Mouse (Mus musculus): ENCODE results near the gene Blmh. TPM values are rescaled to one million over a fixed set of nuclear protein-coding genes. Genes with fewer than 3 reads are reported as not detected.
A peak's percentile ranks its signal among the peaks of the same experiment; 100 is the strongest.

The Blmh gene
- polyA plus RNA-seq, 1 experiment = 58.3 TPM

GRCm38 (mm10) chr11:76992886-76993285 lies 68.3 kb downstream of the Blmh start:
- peaks cover 14% of the 10 kb centered on the region for H3K27me3 ChIP-seq (ENCODE audit: control insufficient read depth, insufficient read depth, insufficient read length)
- no peak overlapping the region for H3ac ChIP-seq (ENCODE audit: control insufficient read depth, insufficient read length)
- no peak for TF ChIP-seq MYOD1 (IDR thresholded peaks at IDR 0.05; ENCODE audit: control insufficient read depth in 1 of 3, insufficient read length in 2 of 3, low read depth in 2 of 3)
- H3K4me2 ChIP-seq (ENCODE audit: low read depth) = peak overlapping the region; percentile 36
- H3K79me2 ChIP-seq (ENCODE audit: control insufficient read depth, insufficient read depth) = no peaks in the 10 kb centered on the region
- no peaks in the 10 kb centered on the region for H3K36me3 ChIP-seq (ENCODE audit: control insufficient read depth, insufficient read depth)
- no peak overlapping the region for H3K4me3 ChIP-seq

DNA sequence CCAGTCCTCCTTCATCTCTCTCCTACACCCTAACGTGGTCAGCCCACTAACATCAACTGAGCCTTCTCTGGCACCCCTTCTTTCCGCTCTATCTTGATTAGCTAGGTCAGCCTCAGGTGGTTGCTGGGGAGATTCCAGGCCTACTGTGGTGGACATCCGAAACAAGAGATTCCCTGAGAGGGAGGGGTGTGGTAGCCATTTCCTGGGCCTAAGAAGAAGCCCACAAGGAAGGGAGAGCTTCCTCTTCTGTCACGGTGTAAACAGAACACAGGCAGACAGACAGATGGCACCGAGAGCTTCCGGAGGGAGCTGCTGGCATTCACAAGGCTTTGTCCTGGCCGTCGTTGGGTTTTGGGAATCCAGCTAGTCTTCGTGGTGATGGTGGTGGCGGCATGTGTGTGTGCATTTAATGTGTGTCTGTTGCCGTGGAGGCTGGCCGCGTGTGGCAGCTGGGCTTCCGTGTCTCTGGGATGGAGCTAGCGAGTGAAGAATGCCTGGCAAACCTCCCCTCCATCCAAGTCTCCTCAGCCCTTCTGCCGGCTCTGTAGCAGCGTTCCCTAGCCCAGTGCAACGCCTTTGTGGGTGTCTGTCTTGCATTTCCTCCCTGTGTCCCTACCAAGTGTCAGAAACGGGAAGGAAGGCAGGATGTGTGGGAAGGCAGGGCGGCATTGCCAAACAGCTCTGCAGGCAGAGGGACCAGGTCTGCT lies 71.5 kb downstream of the Blmh start:
- H3K36me3 ChIP-seq (ENCODE audit: control insufficient read depth, insufficient read depth) = no peaks in the 10 kb centered on the region
- H3K27me3 ChIP-seq (ENCODE audit: control insufficient read depth, insufficient read depth, insufficient read length) = peaks cover 22% of the 10 kb centered on the region
- H3K4me3 ChIP-seq = no peak overlapping the region
- no peaks in the 10 kb centered on the region for H3K79me2 ChIP-seq (ENCODE audit: control insufficient read depth, insufficient read depth)
- TF ChIP-seq TCF12 (IDR thresholded peaks at IDR 0.05; ENCODE audit: insufficient read depth, poor library complexity, severe bottlenecking) (no peak), CEBPB (IDR thresholded peaks at IDR 0.05; ENCODE audit: insufficient read depth, poor library complexity, severe bottlenecking) (no peak), MAX (IDR thresholded peaks at IDR 0.05; ENCODE audit: low read depth) (no peak), MYOD1 (IDR thresholded peaks at IDR 0.05; ENCODE audit: control insufficient read depth in 1 of 3, insufficient read length in 2 of 3, low read depth in 2 of 3) (no peak)
- no peak overlapping the region for H3ac ChIP-seq (ENCODE audit: control insufficient read depth, insufficient read length)
- no peak overlapping the region for H3K4me2 ChIP-seq (ENCODE audit: low read depth)

GRCm38 (mm10) chr11:76997305-76997704 lies 72.7 kb downstream of the Blmh start:
- Histone ChIP-seq H3K36me3 (ENCODE audit: control insufficient read depth, insufficient read depth) (no peaks in the 10 kb centered on the region), H3K27me3 (ENCODE audit: control insufficient read depth, insufficient read depth, insufficient read length) (peaks cover 22% of the 10 kb centered on the region), H3K4me2 (ENCODE audit: low read depth) (peak overlapping the region; percentile 79), H3K4me3 (peak overlapping the region; percentile 18), H3K79me2 (ENCODE audit: control insufficient read depth, insufficient read depth) (no peaks in the 10 kb centered on the region), H3ac (ENCODE audit: control insufficient read depth, insufficient read length) (no peak overlapping the region)
- TF ChIP-seq E2F4 (IDR thresholded peaks at IDR 0.05; ENCODE audit: insufficient read depth) = no peak
- TF ChIP-seq MAX (IDR thresholded peaks at IDR 0.05; ENCODE audit: low read depth) = no peak
- no peak for TF ChIP-seq USF1 (IDR thresholded peaks at IDR 0.05; ENCODE audit: low read depth)
- TF ChIP-seq MYOG (IDR thresholded peaks at IDR 0.05; ENCODE audit: control insufficient read depth in 1 of 3, insufficient read depth in 1 of 3, insufficient read length in 2 of 3, low read depth in 2 of 3) = no peak
- TF ChIP-seq MYOD1 (IDR thresholded peaks at IDR 0.05; ENCODE audit: control insufficient read depth in 1 of 3, insufficient read length in 2 of 3, low read depth in 2 of 3) = no peak
- no peak for TF ChIP-seq TCF12 (IDR thresholded peaks at IDR 0.05; ENCODE audit: insufficient read depth, poor library complexity, severe bottlenecking)
- no peak for TF ChIP-seq REST (IDR thresholded peaks at IDR 0.05; ENCODE audit: insufficient read depth, insufficient read length)
- TF ChIP-seq POLR2AphosphoS2 (IDR thresholded peaks at IDR 0.05; ENCODE audit: insufficient read length, low read depth) = no peak
- no peak for TF ChIP-seq POLR2A (IDR thresholded peaks at IDR 0.05; ENCODE audit: insufficient read length, low read depth)

DNA sequence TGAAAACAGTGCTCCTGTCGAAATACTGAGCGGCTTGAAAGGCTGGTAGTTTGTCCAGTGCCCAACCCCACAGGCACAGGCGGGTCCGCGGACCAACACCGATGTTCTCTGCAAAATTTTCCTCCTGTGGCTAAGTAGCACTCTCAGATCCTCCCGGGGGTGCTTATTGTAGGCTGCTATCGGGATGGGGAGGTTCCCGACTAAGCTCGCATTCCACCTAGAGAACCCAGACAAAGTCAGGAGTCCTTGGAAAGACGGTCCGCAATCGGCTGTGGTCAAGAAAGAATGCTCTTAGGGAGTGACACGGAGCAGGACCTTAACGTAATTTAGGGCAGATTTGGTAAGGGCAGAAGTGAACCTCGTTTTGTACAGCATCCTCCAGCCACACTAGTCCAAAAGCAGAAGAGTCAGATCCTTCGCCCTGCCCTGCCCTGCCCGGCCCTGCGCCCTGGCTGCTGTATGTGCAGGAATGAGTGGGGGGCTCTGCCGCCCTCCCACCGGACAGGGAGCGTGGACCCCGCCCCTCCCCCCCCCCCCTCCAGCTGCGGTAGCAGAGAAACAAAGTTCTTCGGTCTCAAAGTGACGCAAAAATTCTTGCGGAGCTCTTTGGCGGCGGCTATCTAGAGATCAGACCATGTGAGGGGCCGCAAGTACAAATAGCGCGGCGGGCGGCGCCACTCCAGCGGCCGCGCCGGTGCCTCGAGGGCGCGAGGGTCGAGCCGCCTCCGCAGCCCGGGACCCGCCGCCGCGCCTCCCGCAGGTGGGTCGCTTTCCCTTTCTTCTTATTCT lies 73.5 kb downstream of the Blmh start, which contains the start of gene Slc6a4:
Gene Slc6a4, plus strand, starts transcription at position 688 of the 789 bp plus-strand sequence.
- H3K27me3 ChIP-seq (ENCODE audit: control insufficient read depth, insufficient read depth, insufficient read length) = peaks cover 22% of the 10 kb centered on the region

DNA sequence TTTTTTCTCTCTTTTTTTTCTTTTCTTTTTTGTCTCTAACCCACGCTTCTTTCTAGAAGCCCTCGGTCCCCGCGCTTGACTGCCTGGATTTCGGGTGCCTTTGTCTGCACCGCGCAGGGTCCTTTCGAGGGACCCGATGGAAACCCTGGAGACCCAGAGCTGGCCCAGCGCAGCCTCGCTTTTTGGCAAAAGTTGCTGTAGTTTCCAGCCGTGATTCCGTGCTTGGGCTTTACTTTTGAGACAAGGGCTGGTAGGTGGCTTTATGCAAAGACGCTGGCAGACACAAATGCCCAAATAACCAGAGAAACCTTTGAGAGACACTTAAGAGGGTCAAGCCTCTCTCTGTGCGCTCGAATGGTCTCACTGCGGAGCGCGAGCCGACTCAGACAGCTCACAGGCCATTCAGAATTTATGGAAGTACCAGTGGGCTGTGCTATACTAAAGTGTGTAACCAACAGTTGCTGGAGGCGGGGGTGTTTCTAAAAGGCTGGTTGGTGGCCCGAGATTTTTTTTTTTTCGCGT lies 74.2 kb downstream of the Blmh start:
- TF ChIP-seq POLR2AphosphoS2 (IDR thresholded peaks at IDR 0.05; ENCODE audit: insufficient read length, low read depth) = no peak
- no peak for TF ChIP-seq CEBPB (IDR thresholded peaks at IDR 0.05; ENCODE audit: insufficient read depth, poor library complexity, severe bottlenecking)
- TF ChIP-seq MYOD1 (IDR thresholded peaks at IDR 0.05; ENCODE audit: control insufficient read depth in 1 of 3, insufficient read length in 2 of 3, low read depth in 2 of 3) = no peak
- TF ChIP-seq SRF (IDR thresholded peaks at IDR 0.05; ENCODE audit: control insufficient read depth, insufficient read length, low read depth) = no peak
- TF ChIP-seq MAX (IDR thresholded peaks at IDR 0.05; ENCODE audit: low read depth) = no peak
- no peak for TF ChIP-seq REST (IDR thresholded peaks at IDR 0.05; ENCODE audit: insufficient read depth, insufficient read length)
- no peak for TF ChIP-seq TCF3 (IDR thresholded peaks at IDR 0.05; ENCODE audit: insufficient read length, low read depth)
- TF ChIP-seq TCF12 (IDR thresholded peaks at IDR 0.05; ENCODE audit: insufficient read depth, poor library complexity, severe bottlenecking) = no peak
- TF ChIP-seq MYOG (IDR thresholded peaks at IDR 0.05; ENCODE audit: control insufficient read depth in 1 of 3, insufficient read depth in 1 of 3, insufficient read length in 2 of 3, low read depth in 2 of 3) = no peak
- TF ChIP-seq POLR2A (IDR thresholded peaks at IDR 0.05; ENCODE audit: insufficient read length, low read depth) = no peak
- Histone ChIP-seq H3K79me2 (ENCODE audit: control insufficient read depth, insufficient read depth) (no peaks in the 10 kb centered on the region), H3K27me3 (ENCODE audit: control insufficient read depth, insufficient read depth, insufficient read length) (peaks cover 22% of the 10 kb centered on the region), H3K4me2 (ENCODE audit: low read depth) (peak overlapping the region; percentile 79), H3K4me3 (no peak overlapping the region), H3ac (ENCODE audit: control insufficient read depth, insufficient read length) (no peak overlapping the region), H3K36me3 (ENCODE audit: control insufficient read depth, insufficient read depth) (no peaks in the 10 kb centered on the region)

More for the DNA sequence above, 73.5 kb downstream of the Blmh start, which contains the start of gene Slc6a4:
- Histone ChIP-seq H3K4me2 (ENCODE audit: low read depth) (peak within 1 kb of the TSS; percentile 79), H3K79me2 (ENCODE audit: control insufficient read depth, insufficient read depth) (no peaks in the 10 kb centered on the region), H3K36me3 (ENCODE audit: control insufficient read depth, insufficient read depth) (no peaks in the 10 kb centered on the region), H3K4me3 (peak within 1 kb of the TSS; percentile 18), H3ac (ENCODE audit: control insufficient read depth, insufficient read length) (no peak within 1 kb of the TSS)
- no peak for TF ChIP-seq CEBPB (IDR thresholded peaks at IDR 0.05; ENCODE audit: insufficient read depth, poor library complexity, severe bottlenecking)
- TF ChIP-seq MAX (IDR thresholded peaks at IDR 0.05; ENCODE audit: low read depth) = no peak
- TF ChIP-seq TCF3 (IDR thresholded peaks at IDR 0.05; ENCODE audit: insufficient read length, low read depth) = no peak
- TF ChIP-seq POLR2AphosphoS2 (IDR thresholded peaks at IDR 0.05; ENCODE audit: insufficient read length, low read depth) = no peak
- no peak for TF ChIP-seq TCF12 (IDR thresholded peaks at IDR 0.05; ENCODE audit: insufficient read depth, poor library complexity, severe bottlenecking)
- no peak for TF ChIP-seq E2F4 (IDR thresholded peaks at IDR 0.05; ENCODE audit: insufficient read depth)
- TF ChIP-seq USF1 (IDR thresholded peaks at IDR 0.05; ENCODE audit: low read depth) = no peak
- TF ChIP-seq MYOD1 (IDR thresholded peaks at IDR 0.05; ENCODE audit: control insufficient read depth in 1 of 3, insufficient read length in 2 of 3, low read depth in 2 of 3) = no peak
- TF ChIP-seq MYOG (IDR thresholded peaks at IDR 0.05; ENCODE audit: control insufficient read depth in 1 of 3, insufficient read depth in 1 of 3, insufficient read length in 2 of 3, low read depth in 2 of 3) = no peak
- no peak for TF ChIP-seq SRF (IDR thresholded peaks at IDR 0.05; ENCODE audit: control insufficient read depth, insufficient read length, low read depth)
- no peak for TF ChIP-seq POLR2A (IDR thresholded peaks at IDR 0.05; ENCODE audit: insufficient read length, low read depth)
- TF ChIP-seq REST (IDR thresholded peaks at IDR 0.05; ENCODE audit: insufficient read depth, insufficient read length) = no peak

All from myocyte (in vitro differentiated cells).